Mouse (Mus musculus) spleen, postnatal 0 days (tissue): ENCODE measurements around the gene Piga. TPM values are rescaled to one million over a fixed set of nuclear protein-coding genes. Genes with fewer than 3 reads are reported as not detected.

Source experiments
- polyA plus RNA-seq: library from polyadenylated mRNA; unstranded; fragments of >200 nt; fragmentation: Nextera tagmentation; extraction: Ambion mirVana; gene quantifications from 2 replicates; pipeline ENCODE4 v1.2.1, GENCODE M21; 2015

Gene Piga
- 12.7 and 14.5 TPM in 2 replicates for polyA plus RNA-seq

DNA sequence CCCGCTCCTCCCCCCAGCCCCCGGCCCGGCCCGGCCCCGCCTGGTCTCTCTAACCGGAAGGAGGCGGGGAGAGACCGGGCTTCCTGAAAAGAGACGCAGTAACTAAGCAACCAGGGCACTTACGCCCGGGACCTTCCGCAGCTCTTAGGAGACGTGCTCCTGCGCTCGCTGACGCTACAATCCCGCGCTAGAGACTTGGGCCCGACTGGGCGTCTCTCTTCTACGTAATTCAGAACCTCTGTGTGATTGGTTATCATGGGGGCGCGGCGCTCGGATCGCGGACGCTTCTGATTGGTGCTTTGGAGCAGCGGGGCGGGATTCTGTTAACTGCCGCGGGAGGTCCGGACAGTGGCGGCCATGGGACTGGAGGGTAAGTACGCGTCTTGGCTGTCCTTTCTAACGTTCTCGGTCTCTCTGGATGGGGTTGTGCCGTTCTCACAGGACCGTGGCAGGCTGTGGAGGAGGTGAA lies at the start of gene Piga:
Gene Piga, plus strand, starts transcription at position 317 of the 469 bp plus-strand sequence.

GRCm38 (mm10) chrX:164373081-164373480 lies 46.5 kb upstream of the Piga start, which contains the start of gene Vegfd:
Gene Vegfd, plus strand, starts transcription at chrX:164373378.

GRCm38 (mm10) chrX:164436709-164437108 lies 17.1 kb downstream of the Piga start, which contains the start of gene Asb11:
Gene Asb11, plus strand, starts transcription at chrX:164436994.

Other genes starting within 250 kb of the Piga start
- gene Bmx, start 161.6 kb upstream of the Piga start, polyA plus RNA-seq: 4.1 and 5.2 TPM in 2 replicates
- 17.4 and 18.0 TPM in 2 replicates for gene Pir, start 150.4 kb upstream of the Piga start, polyA plus RNA-seq
- gene Vegfd, start 46.4 kb upstream of the Piga start, polyA plus RNA-seq: 1.3 and 2.1 TPM in 2 replicates
- 0.10 and 0.30 TPM in 2 replicates for gene Asb11, start 17.2 kb downstream of the Piga start, polyA plus RNA-seq
- not detected in 2 replicates for gene Asb9, start 86.5 kb downstream of the Piga start, polyA plus RNA-seq